Mouse (Mus musculus) limb, embryonic 14.5 days (tissue): ENCODE results near the gene Fam71e1. TPM values are rescaled to one million over a fixed set of nuclear protein-coding genes. Genes with fewer than 3 reads are reported as not detected.

Experiments used
- ATAC-seq: fragments of 200-750 bp; cut with Nextera tagmentation; 2 replicates; pipeline ENCODE4 v1.8.0; 2017; ENCODE audit warnings: low read depth, moderate number of reproducible peaks, moderate TSS enrichment; ENCODE audit not compliant: low FRiP score
- DNase-seq: peaks from one replicate; pipeline ENCODE4 v3.0.0-alpha.2; 2015; ENCODE audit warnings: low spot score
- H3K27ac ChIP-seq: fragments of 300-500 bp; sonication (generic); replicated peaks from 2 replicates; pipeline ENCODE4 v1.5.1; 2014; ENCODE audit warnings: low read depth, mild to moderate bottlenecking, low read length, moderate library complexity, mixed read lengths
- H3K27me3 ChIP-seq: fragments of 300-500 bp; sonication (generic); 2 replicates; pipeline ENCODE4 v1.6.1; 2014; ENCODE audit warnings: low read length, mixed read lengths; ENCODE audit not compliant: control insufficient read depth, insufficient read depth
- H3K36me3 ChIP-seq: fragments of 300-500 bp; sonication (generic); 2 replicates; pipeline ENCODE4 v1.6.1; 2014; ENCODE audit warnings: mild to moderate bottlenecking, low read length, moderate library complexity, mixed read lengths; ENCODE audit not compliant: control insufficient read depth, insufficient read depth
- H3K4me1 ChIP-seq: fragments of 300-500 bp; sonication (generic); 2 replicates; pipeline ENCODE4 v1.6.1; 2014; ENCODE audit warnings: antibody characterized with exemption, low read length, mixed read lengths; ENCODE audit not compliant: control insufficient read depth, insufficient read depth
- H3K4me2 ChIP-seq: fragments of 300-500 bp; sonication (generic); replicated peaks from 2 replicates; pipeline ENCODE4 v1.6.1; 2014; ENCODE audit warnings: low read depth, mild to moderate bottlenecking, low read length, moderate library complexity; ENCODE audit not compliant: severe bottlenecking
- H3K4me3 ChIP-seq: fragments of 300-500 bp; sonication (generic); replicated peaks from 2 replicates; pipeline ENCODE4 v1.5.1; 2014; ENCODE audit warnings: low read length
- H3K9ac ChIP-seq: fragments of 300-500 bp; sonication (generic); 2 replicates; pipeline ENCODE4 v1.6.1; 2014; ENCODE audit warnings: mild to moderate bottlenecking, low read depth, low read length, moderate library complexity; ENCODE audit not compliant: severe bottlenecking
- H3K9me3 ChIP-seq: fragments of 300-500 bp; sonication (generic); 2 replicates; pipeline ENCODE4 v1.6.1; 2016; ENCODE audit warnings: low read length; ENCODE audit not compliant: control insufficient read depth
- POLR2A ChIP-seq: fragments of 200-500 bp; IDR thresholded peaks from 2 replicates; pipeline ENCODE4 v1.8.0; 2012; ENCODE audit warnings: inconsistent platforms, mild to moderate bottlenecking, moderate library complexity, borderline replicate concordance; ENCODE audit not compliant: insufficient read depth, insufficient read length; ENCODE audit errors: extremely low read depth
- WGBS: fragments of 180-500 bp; shearing (Covaris S2); extraction: QIAGEN DNeasy Blood & Tissue Kit; methylation state at CpG from one replicate; pipeline ENCODE4 v1.1.7; 2014; 5-methylcytosine and 5-hydroxymethylcytosine counted together
- polyA plus RNA-seq, 2 experiments: library from polyadenylated mRNA; depleted of rRNA in 1 of 2; stranded (reverse) in 1 of 2; unstranded in 1 of 2; fragments of >200 nt; fragmentation: Nextera tagmentation in 1 of 2; extraction: Ambion mirVana in 1 of 2; gene quantifications; 2 replicates each; pipeline versions ENCODE4 v1.2.1 to v1.2.3; 2012 to 2014

Fam71e1 gene
- polyA plus RNA-seq, 2 experiments: 12.2 to 21.5 TPM

DNA sequence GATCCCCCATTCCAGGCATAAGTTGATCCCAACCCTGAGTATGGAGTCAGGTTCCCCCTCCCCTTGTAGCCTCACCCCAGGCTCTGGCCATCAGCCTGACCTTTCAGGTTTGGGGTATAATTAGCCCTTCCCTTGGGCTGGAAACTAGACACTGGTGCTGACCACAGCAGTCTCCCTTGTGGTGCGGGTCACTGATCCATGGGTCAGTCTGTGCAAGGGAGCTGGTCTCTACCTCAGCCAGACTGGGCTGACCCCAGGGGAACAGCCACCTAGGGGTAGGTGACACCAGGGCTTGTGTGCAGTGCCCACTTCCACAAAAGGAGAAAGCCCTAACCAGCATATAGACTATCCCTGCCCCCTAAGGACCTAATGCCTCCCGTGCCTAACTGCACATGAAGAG lies 26.7 kb downstream of the Fam71e1 start:
- no peaks in the 10 kb centered on the region for H3K36me3 ChIP-seq
- H3K27ac ChIP-seq: no peak overlapping the region
- H3K9me3 ChIP-seq: no peaks in the 10 kb centered on the region
- no peak for TF ChIP-seq POLR2A
- no peak overlapping the region for H3K9ac ChIP-seq
- ATAC-seq (no peak), DNase-seq (no peak)
- peaks cover 58% of the 10 kb centered on the region for H3K27me3 ChIP-seq
- WGBS: 76% methylated on average over 2 of the region's 2 CpGs
- H3K4me2 ChIP-seq: no peak overlapping the region
- H3K4me3 ChIP-seq: no peak overlapping the region
- peaks cover 4% of the 10 kb centered on the region for H3K4me1 ChIP-seq

DNA sequence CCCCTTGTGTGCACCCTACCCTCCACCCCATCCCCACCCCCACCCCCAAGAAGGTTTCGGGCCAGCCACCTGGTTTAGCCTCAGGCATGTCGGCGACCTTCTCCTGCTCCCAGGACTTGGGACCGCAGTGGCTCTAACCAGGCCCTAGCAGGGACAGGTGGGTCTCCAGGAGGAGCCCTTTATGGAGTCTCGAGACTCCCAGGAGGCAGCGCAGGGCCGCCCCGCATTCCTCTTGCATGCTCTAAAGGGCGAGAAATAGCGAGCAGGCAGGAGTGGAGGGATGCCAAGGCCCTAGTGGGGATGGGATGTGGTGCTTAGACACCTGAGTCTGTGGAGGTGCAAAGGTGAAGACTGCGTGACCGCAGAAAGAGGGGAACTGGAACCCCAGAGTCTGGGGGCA lies 28.1 kb downstream of the Fam71e1 start, which contains the start of gene Mybpc2:
Gene Mybpc2 (minus strand): TSS at position 155 of the 400 bp plus-strand sequence.
- Histone ChIP-seq H3K36me3 (no peaks in the 10 kb centered on the region), H3K4me1 (peaks cover 7% of the 10 kb centered on the region), H3K4me3 (no peak within 1 kb of the TSS), H3K9me3 (no peaks in the 10 kb centered on the region), H3K27me3 (peaks cover 62% of the 10 kb centered on the region), H3K27ac (no peak within 1 kb of the TSS), H3K4me2 (no peak within 1 kb of the TSS), H3K9ac (no peak within 1 kb of the TSS)
- no peak for TF ChIP-seq POLR2A
- 20% methylated on average over 12 of the region's 12 CpGs for WGBS
- ATAC-seq (no peak), DNase-seq (no peak)

DNA sequence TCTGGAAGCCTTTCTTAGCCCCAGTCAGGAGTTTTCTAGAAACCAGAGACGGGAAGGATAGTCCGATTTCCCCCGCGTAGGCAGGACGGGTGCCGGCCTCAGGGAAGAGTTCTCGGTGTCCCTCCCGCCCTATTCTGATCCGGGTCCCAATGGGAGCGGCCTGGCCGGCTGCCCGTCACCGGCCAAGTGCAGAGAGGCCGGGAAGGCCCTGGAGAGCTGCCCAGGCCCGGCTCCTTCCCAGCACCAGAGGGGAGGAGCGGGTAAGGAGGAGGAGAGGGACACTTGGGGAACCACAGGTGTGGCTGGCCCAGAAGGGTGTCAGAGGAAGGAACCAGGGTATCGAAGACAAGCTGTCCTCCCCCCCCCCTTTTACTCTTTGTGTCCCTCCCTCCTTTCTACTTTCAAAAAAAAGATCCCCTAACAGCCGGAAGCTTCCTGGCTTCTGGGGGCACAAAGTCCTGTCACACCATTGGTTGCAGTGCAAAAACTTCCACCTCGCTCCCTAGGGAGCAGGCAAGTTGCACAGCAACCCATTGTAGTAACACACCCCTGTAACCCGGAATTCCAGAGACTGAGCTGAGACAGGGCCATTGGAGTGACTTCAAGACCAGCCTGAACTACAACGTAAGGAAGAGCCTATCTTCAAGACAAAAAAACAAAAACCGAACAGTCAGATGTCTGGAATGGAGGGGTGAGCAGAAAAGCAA lies 28.9 kb downstream of the Fam71e1 start:
- WGBS: 12% methylated on average over 21 of the region's 22 CpGs
- Histone ChIP-seq H3K4me3 (no peak overlapping the region), H3K36me3 (no peaks in the 10 kb centered on the region), H3K4me1 (peaks cover 7% of the 10 kb centered on the region), H3K4me2 (no peak overlapping the region), H3K9ac (no peak overlapping the region), H3K27me3 (peaks cover 65% of the 10 kb centered on the region), H3K9me3 (no peaks in the 10 kb centered on the region), H3K27ac (no peak overlapping the region)
- DNase-seq: no peak
- ATAC-seq: no peak
- TF ChIP-seq POLR2A: no peak

DNA sequence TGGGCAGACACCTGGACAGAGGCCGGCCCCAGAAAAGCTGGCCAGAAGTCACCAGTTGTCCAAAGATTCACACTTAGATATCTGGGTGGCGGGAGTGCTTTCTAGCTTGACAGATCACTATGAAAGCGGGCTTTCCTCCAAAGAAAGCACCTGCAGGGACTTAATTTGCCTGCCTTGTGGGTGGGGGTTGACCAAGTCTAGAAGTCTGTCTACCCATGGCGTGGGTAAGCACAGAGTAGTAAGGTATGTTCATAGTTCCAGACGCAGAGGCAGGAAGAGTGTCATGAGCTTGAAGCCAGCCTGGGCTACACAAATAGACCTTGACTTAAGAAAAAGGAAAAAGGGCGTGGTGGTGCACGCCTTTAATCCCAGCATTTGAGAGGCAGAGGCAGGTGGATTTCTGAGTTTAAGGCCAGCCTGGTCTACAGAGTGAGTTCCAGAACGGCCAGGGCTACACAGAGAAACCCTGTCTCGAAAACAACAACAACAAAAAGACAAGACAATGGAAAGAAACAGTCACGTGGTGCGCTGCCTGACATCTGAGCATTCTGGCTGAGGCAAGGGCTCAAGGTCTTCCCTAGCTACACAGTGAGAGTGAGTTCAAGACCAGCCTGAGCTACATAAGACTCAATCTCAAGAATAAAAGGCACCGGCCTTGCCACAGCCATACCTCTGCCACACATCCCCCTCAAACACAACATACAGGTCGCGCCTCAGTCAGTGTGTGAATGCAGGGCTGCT lies 30.2 kb downstream of the Fam71e1 start:
- Histone ChIP-seq H3K9me3 (no peaks in the 10 kb centered on the region), H3K4me1 (peaks cover 7% of the 10 kb centered on the region), H3K36me3 (no peaks in the 10 kb centered on the region), H3K4me2 (no peak overlapping the region), H3K27ac (no peak overlapping the region), H3K27me3 (peaks cover 55% of the 10 kb centered on the region), H3K4me3 (no peak overlapping the region), H3K9ac (no peak overlapping the region)
- ATAC-seq (no peak), DNase-seq (no peak)
- no peak for TF ChIP-seq POLR2A
- WGBS: 86% methylated on average over 14 of the region's 14 CpGs

DNA sequence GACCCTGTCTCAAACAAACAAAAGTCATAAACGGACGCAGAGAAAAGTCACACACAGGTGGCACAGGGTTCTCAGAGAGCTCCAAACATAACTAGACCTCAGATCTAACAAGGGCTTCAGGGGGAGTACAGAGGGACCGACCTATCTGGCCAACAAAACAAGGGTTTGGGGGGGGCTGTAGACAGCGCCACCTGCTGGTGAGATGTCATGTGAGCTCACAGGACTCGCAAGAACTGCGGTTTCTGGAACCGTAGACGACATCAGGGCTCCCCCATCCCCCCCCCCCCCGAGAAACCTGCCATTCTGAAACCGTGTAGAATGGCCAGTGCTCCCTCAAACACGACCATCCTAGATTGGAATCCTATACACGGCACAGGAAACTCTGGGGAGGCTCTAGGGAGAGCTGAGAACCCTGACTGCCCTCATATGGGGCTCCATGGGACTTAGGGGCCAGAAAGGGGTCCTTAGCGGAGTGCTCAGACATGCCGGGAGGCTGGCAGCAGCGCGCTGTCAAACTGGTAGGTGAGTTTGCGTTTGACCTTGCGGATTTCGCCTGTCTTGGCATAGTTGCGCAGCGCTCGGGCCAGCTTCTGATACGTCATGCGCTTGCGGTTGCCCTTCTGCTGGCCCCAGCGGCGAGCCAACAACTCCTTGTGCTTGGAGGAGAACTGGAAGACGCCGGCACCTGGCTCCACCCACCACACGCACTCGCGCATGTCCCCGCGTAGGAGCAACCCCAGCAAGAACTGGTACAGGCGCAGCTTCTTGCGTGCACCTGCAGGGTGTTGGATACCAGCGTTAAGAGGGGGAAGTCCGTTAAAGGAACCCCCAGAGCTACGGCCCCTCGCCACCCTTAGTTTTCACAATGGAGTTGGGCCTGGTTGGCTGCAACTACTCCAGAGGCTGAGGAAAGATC lies 31.4 kb downstream of the Fam71e1 start:
- H3K27me3 ChIP-seq: peaks cover 45% of the 10 kb centered on the region
- 5% methylated on average over 39 of the region's 40 CpGs for WGBS
- H3K4me2 ChIP-seq: peak overlapping the region; percentile 89
- peaks cover 6% of the 10 kb centered on the region for H3K36me3 ChIP-seq
- H3K4me1 ChIP-seq: peaks cover 7% of the 10 kb centered on the region
- no peak overlapping the region for H3K27ac ChIP-seq
- no peak for TF ChIP-seq POLR2A
- peak overlapping the region; percentile 39 for H3K4me3 ChIP-seq
- no peaks in the 10 kb centered on the region for H3K9me3 ChIP-seq
- DNase-seq (peak; percentile 71), ATAC-seq (peak; percentile 51; the same call in 1 of the 2 replicates)
- peak overlapping the region; percentile 47 for H3K9ac ChIP-seq
